Mouse (Mus musculus) embryonic facial prominence, embryonic 11.5 days (tissue): ENCODE data around the gene Tgfb1. TPM values are rescaled to one million over a fixed set of nuclear protein-coding genes. Genes with fewer than 3 reads are reported as not detected.

Source experiments
- polyA plus RNA-seq: library from polyadenylated mRNA; unstranded; fragments of >200 nt; fragmentation: Nextera tagmentation; extraction: Ambion mirVana; gene quantifications from 2 replicates; pipeline ENCODE4 v1.2.1, GENCODE M21; 2014

Tgfb1 gene
- polyA plus RNA-seq, 1 experiment from 2014 or later = 1.5 TPM

Other genes with a start within 250 kb of the Tgfb1 start
- gene Ceacam1, start 209.4 kb upstream of the Tgfb1 start, polyA plus RNA-seq = 1.1 and 1.3 TPM in 2 replicates
- gene Ceacam2, start 147.1 kb upstream of the Tgfb1 start, polyA plus RNA-seq = not detected in 2 replicates
- gene Erich4, start 71.1 kb upstream of the Tgfb1 start, polyA plus RNA-seq = not detected in 2 replicates
- gene Dmac2, start 67.6 kb upstream of the Tgfb1 start, polyA plus RNA-seq = 32.4 and 36.8 TPM in 2 replicates
- 0.66 and 1.0 TPM in 2 replicates for gene B3gnt8, start 60.3 kb upstream of the Tgfb1 start, polyA plus RNA-seq
- 45.1 and 55.4 TPM in 2 replicates for gene Bckdha, start 28.0 kb upstream of the Tgfb1 start, polyA plus RNA-seq
- gene Exosc5, start 27.8 kb upstream of the Tgfb1 start, polyA plus RNA-seq = 63.1 and 69.5 TPM in 2 replicates
- 0.70 and 1.0 TPM in 2 replicates for gene Tmem91, start 11.8 kb upstream of the Tgfb1 start, polyA plus RNA-seq
- 29.4 and 29.7 TPM in 2 replicates for gene B9d2, start 6.2 kb upstream of the Tgfb1 start, polyA plus RNA-seq
- 23.2 and 24.8 TPM in 2 replicates for gene Ccdc97, start 32.1 kb downstream of the Tgfb1 start, polyA plus RNA-seq
- 73.3 and 76.8 TPM in 2 replicates for gene Hnrnpul1, start 67.8 kb downstream of the Tgfb1 start, polyA plus RNA-seq
- 30.3 and 36.4 TPM in 2 replicates for gene Axl, start 101.7 kb downstream of the Tgfb1 start, polyA plus RNA-seq
- gene Cyp2s1, start 129.9 kb downstream of the Tgfb1 start, polyA plus RNA-seq = 2.5 and 3.4 TPM in 2 replicates
- not detected in 2 replicates for gene Cyp2b10, start 210.6 kb downstream of the Tgfb1 start, polyA plus RNA-seq